Mouse (Mus musculus) G1E (cell line): ENCODE measurements around the gene Ino80b.

Experiments
- CTCF ChIP-seq: IDR thresholded peaks from 2 replicates; pipeline ENCODE4 v1.5.1; 2012; ENCODE audit warnings: low read depth, low read length, inconsistent platforms, mixed read lengths
- GATA1 ChIP-seq: IDR thresholded peaks from 2 replicates; pipeline ENCODE4 v1.6.1; 2012; ENCODE audit warnings: borderline replicate concordance, low read length, inconsistent platforms, mixed read lengths
- POLR2AphosphoS5 ChIP-seq: IDR thresholded peaks from 2 replicates; pipeline ENCODE4 v1.6.1; 2012; ENCODE audit warnings: low read depth, low read length, inconsistent platforms; ENCODE audit not compliant: insufficient replicate concordance
- TAL1 ChIP-seq: conservative IDR thresholded peaks from 2 replicates; pipeline ENCODE4 v1.6.1; 2012; ENCODE audit warnings: low read depth, low read length, inconsistent platforms, mixed read lengths

GRCm38 (mm10) chr6:83124851-83125312, 349 bp downstream of the Ino80b start:
- no peak for TF ChIP-seq CTCF
- no peak for TF ChIP-seq GATA1
- TF ChIP-seq TAL1, result no peak
- TF ChIP-seq POLR2AphosphoS5, result no peak
